Mouse (Mus musculus): ENCODE results near the gene Gm45837. TPM values are rescaled to one million over a fixed set of nuclear protein-coding genes. Genes with fewer than 3 reads are reported as not detected.

Gene Gm45837
- polyA plus RNA-seq (2014; fragmentation: Nextera tagmentation; extraction: Ambion mirVana), result 3.9 TPM in 1 of 2 replicates, not detected in the other

- H3K4me3 ChIP-seq (ENCODE audit: low read depth, low read length), result no peak within 1 kb of the TSS
- H3K4me1 ChIP-seq (replicated peaks; ENCODE audit: control insufficient read depth, insufficient read depth, low read length), result peaks cover 10% of the 10 kb centered on the region
- DNase-seq (ENCODE audit: low spot score) (no peak), ATAC-seq (replicated peaks; ENCODE audit: low FRiP score, low TSS enrichment, low read depth) (no peak)
- H3K4me2 ChIP-seq (ENCODE audit: low read length), result no peak within 1 kb of the TSS
- no peaks in the 10 kb centered on the region for H3K27me3 ChIP-seq (replicated peaks; ENCODE audit: control insufficient read depth, insufficient read depth, low read length)
- WGBS, result 74% methylated on average over 11 of the region's 11 CpGs
- no peak within 1 kb of the TSS for H3K27ac ChIP-seq (ENCODE audit: low read depth)
- H3K9me3 ChIP-seq (ENCODE audit: control insufficient read depth, low read length), result no peaks in the 10 kb centered on the region
- H3K9ac ChIP-seq (ENCODE audit: low read length), result no peak within 1 kb of the TSS
- peaks cover 65% of the 10 kb centered on the region for H3K36me3 ChIP-seq (ENCODE audit: control insufficient read depth, insufficient read depth, low read length)
Observed at GRCm38 (mm10) chr7:101410267-101410936, at the start of gene Gm45837. Gene Gm45837, plus strand, starts transcription at chr7:101410886.

GRCm38 (mm10) chr7:101361021-101361420 lies 49.7 kb upstream of the Gm45837 start:
- no peaks in the 10 kb centered on the region for H3K27me3 ChIP-seq (replicated peaks; ENCODE audit: control insufficient read depth, insufficient read depth, low read length)
- H3K4me1 ChIP-seq (replicated peaks; ENCODE audit: control insufficient read depth, insufficient read depth, low read length), result peaks cover 11% of the 10 kb centered on the region; the same call in 1 of the 2 replicates
- H3K9me3 ChIP-seq (ENCODE audit: control insufficient read depth, low read length), result no peaks in the 10 kb centered on the region
- H3K4me3 ChIP-seq (ENCODE audit: low read depth, low read length), result no peak overlapping the region
- 74% methylated on average over 4 of the region's 4 CpGs for whole genome bisulfite sequencing
- H3K4me2 ChIP-seq (ENCODE audit: low read length), result no peak overlapping the region
- DNase-seq (ENCODE audit: low spot score), result no peak
- H3K9ac ChIP-seq (ENCODE audit: low read length), result no peak overlapping the region
- no peak for ATAC-seq (replicated peaks; ENCODE audit: low FRiP score, low TSS enrichment, low read depth)
- H3K27ac ChIP-seq (ENCODE audit: low read depth), result no peak overlapping the region
- no peaks in the 10 kb centered on the region for H3K36me3 ChIP-seq (ENCODE audit: control insufficient read depth, insufficient read depth, low read length)

DNA sequence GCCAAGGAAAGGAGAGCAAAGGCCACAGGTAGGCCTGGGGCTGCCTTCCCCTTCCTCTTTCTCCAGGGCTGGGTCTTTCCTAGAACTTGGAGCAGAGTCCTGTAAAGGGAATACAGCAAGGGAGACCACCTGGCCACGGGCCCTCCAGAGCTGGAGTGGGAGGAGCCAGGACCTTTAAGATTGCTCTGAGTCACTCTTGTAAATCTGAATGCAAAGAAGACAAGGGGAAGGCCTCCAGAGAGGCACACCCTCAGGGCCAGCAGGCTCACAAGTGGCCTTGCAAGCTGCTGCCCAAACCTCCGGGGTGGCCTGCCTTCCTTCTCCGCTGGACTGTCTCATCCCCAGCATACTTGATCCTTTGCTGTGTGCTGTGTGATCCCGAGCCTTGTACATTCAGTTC lies 48.9 kb upstream of the Gm45837 start:
- Histone ChIP-seq H3K9ac (ENCODE audit: low read length) (no peak overlapping the region), H3K27ac (ENCODE audit: low read depth) (no peak overlapping the region), H3K4me1 (replicated peaks; ENCODE audit: control insufficient read depth, insufficient read depth, low read length) (peaks cover 11% of the 10 kb centered on the region; the same call in 1 of the 2 replicates), H3K36me3 (ENCODE audit: control insufficient read depth, insufficient read depth, low read length) (no peaks in the 10 kb centered on the region), H3K4me3 (ENCODE audit: low read depth, low read length) (no peak overlapping the region), H3K9me3 (ENCODE audit: control insufficient read depth, low read length) (no peaks in the 10 kb centered on the region), H3K27me3 (replicated peaks; ENCODE audit: control insufficient read depth, insufficient read depth, low read length) (no peaks in the 10 kb centered on the region), H3K4me2 (ENCODE audit: low read length) (no peak overlapping the region)
- 54% methylated on average over 4 of the region's 4 CpGs for WGBS
- DNase-seq (ENCODE audit: low spot score) (no peak), ATAC-seq (replicated peaks; ENCODE audit: low FRiP score, low TSS enrichment, low read depth) (no peak; the same call in 1 of the 2 replicates)

- no peak overlapping the region for H3K4me2 ChIP-seq (ENCODE audit: low read length)
- no peak overlapping the region for H3K27ac ChIP-seq (ENCODE audit: low read depth)
- ATAC-seq (replicated peaks; ENCODE audit: low FRiP score, low TSS enrichment, low read depth) (no peak), DNase-seq (ENCODE audit: low spot score) (no peak)
- H3K4me3 ChIP-seq (ENCODE audit: low read depth, low read length), result no peak overlapping the region
- no peaks in the 10 kb centered on the region for H3K9me3 ChIP-seq (ENCODE audit: control insufficient read depth, low read length)
- peaks cover 7% of the 10 kb centered on the region; the same call in 1 of the 2 replicates for H3K4me1 ChIP-seq (replicated peaks; ENCODE audit: control insufficient read depth, insufficient read depth, low read length)
- 64% methylated on average over 5 of the region's 5 CpGs for WGBS
- no peaks in the 10 kb centered on the region for H3K27me3 ChIP-seq (replicated peaks; ENCODE audit: control insufficient read depth, insufficient read depth, low read length)
- H3K9ac ChIP-seq (ENCODE audit: low read length), result no peak overlapping the region
- no peaks in the 10 kb centered on the region for H3K36me3 ChIP-seq (ENCODE audit: control insufficient read depth, insufficient read depth, low read length)
Observed at GRCm38 (mm10) chr7:101362791-101363191, 47.9 kb upstream of the Gm45837 start.

GRCm38 (mm10) chr7:101363914-101364313 lies 46.8 kb upstream of the Gm45837 start:
- Histone ChIP-seq H3K27ac (ENCODE audit: low read depth) (no peak overlapping the region), H3K4me3 (ENCODE audit: low read depth, low read length) (no peak overlapping the region), H3K9ac (ENCODE audit: low read length) (no peak overlapping the region), H3K36me3 (ENCODE audit: control insufficient read depth, insufficient read depth, low read length) (no peaks in the 10 kb centered on the region), H3K4me2 (ENCODE audit: low read length) (no peak overlapping the region), H3K27me3 (replicated peaks; ENCODE audit: control insufficient read depth, insufficient read depth, low read length) (no peaks in the 10 kb centered on the region), H3K4me1 (replicated peaks; ENCODE audit: control insufficient read depth, insufficient read depth, low read length) (0 out of 2 replicates have a peak, but pooled peaks cover 6% of the 10 kb centered on the region), H3K9me3 (ENCODE audit: control insufficient read depth, low read length) (no peaks in the 10 kb centered on the region)
- WGBS, result 75% methylated on average over 5 of the region's 5 CpGs
- ATAC-seq (replicated peaks; ENCODE audit: low FRiP score, low TSS enrichment, low read depth) (no peak), DNase-seq (ENCODE audit: low spot score) (no peak)

DNA sequence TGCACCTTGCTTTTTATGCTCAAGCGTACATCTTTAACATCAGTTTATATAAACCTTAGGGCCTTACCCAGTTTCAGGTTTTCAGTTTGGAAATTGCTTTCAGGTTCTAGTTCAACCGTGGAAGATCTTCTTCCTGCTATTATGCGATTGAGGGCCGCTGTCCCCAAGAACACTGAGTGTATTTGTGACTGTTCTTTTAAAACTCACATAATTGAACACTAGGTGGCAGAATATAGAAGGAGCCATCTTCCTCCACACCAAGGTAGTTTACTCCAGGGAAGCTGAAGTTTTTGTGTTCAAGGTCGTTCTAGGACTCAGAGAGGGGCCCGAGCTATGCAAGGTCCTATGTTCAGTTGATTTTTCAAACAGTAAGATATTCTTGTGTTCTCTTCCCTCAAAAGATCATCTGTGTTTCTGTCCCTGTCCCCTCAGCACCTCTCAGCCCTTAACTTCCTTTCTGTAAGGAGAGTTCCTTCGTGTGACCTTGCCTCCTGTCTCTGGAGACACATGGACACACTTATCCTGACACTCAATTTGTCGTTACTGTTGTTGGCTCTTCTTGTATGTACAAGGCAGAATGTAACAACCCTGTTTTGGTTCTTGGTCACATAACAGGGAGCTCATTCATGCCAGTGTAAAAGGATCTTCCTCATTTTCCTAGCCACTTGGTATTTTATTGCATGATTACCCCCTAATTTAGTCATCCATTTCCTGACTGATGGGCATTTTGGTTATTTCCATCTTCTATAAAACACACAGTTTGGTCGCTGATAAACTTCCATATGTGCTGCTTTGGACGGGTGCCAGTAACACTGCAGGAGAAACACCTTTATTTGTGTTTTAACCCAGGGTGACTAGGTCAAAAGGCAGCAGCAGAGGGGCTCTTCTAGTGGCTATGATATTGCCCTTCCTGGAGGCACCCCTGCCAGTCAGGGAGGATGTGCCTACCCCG lies 42.5 kb upstream of the Gm45837 start:
- H3K27ac ChIP-seq (ENCODE audit: low read depth), result no peak overlapping the region
- H3K4me2 ChIP-seq (ENCODE audit: low read length), result no peak overlapping the region
- DNase-seq (ENCODE audit: low spot score) (no peak), ATAC-seq (replicated peaks; ENCODE audit: low FRiP score, low TSS enrichment, low read depth) (no peak)
- H3K36me3 ChIP-seq (ENCODE audit: control insufficient read depth, insufficient read depth, low read length), result no peaks in the 10 kb centered on the region
- WGBS, result 60% methylated on average over 11 of the region's 11 CpGs
- H3K4me3 ChIP-seq (ENCODE audit: low read depth, low read length), result no peak overlapping the region
- H3K4me1 ChIP-seq (replicated peaks; ENCODE audit: control insufficient read depth, insufficient read depth, low read length), result no peaks in the 10 kb centered on the region
- no peak overlapping the region for H3K9ac ChIP-seq (ENCODE audit: low read length)
- H3K9me3 ChIP-seq (ENCODE audit: control insufficient read depth, low read length), result no peaks in the 10 kb centered on the region
- H3K27me3 ChIP-seq (replicated peaks; ENCODE audit: control insufficient read depth, insufficient read depth, low read length), result no peaks in the 10 kb centered on the region

- Histone ChIP-seq H3K27ac (ENCODE audit: low read depth) (no peak overlapping the region), H3K27me3 (replicated peaks; ENCODE audit: control insufficient read depth, insufficient read depth, low read length) (no peaks in the 10 kb centered on the region), H3K4me1 (replicated peaks; ENCODE audit: control insufficient read depth, insufficient read depth, low read length) (no peaks in the 10 kb centered on the region), H3K4me2 (ENCODE audit: low read length) (no peak overlapping the region), H3K4me3 (ENCODE audit: low read depth, low read length) (no peak overlapping the region), H3K36me3 (ENCODE audit: control insufficient read depth, insufficient read depth, low read length) (no peaks in the 10 kb centered on the region), H3K9ac (ENCODE audit: low read length) (no peak overlapping the region), H3K9me3 (ENCODE audit: control insufficient read depth, low read length) (no peaks in the 10 kb centered on the region)
- WGBS, result 76% methylated on average over 7 of the region's 7 CpGs
- ATAC-seq (replicated peaks; ENCODE audit: low FRiP score, low TSS enrichment, low read depth) (no peak), DNase-seq (ENCODE audit: low spot score) (no peak)
Observed at GRCm38 (mm10) chr7:101369666-101370065, 41.0 kb upstream of the Gm45837 start.

- no peak overlapping the region for H3K4me2 ChIP-seq (ENCODE audit: low read length)
- H3K27me3 ChIP-seq (replicated peaks; ENCODE audit: control insufficient read depth, insufficient read depth, low read length), result no peaks in the 10 kb centered on the region
- H3K27ac ChIP-seq (ENCODE audit: low read depth), result no peak overlapping the region
- no peak overlapping the region for H3K9ac ChIP-seq (ENCODE audit: low read length)
- no peak for ATAC-seq (replicated peaks; ENCODE audit: low FRiP score, low TSS enrichment, low read depth)
- 80% methylated on average over 26 of the region's 26 CpGs for WGBS
- DNase-seq (ENCODE audit: low spot score), result no peak
- peaks cover 11% of the 10 kb centered on the region; the same call in 1 of the 2 replicates for H3K4me1 ChIP-seq (replicated peaks; ENCODE audit: control insufficient read depth, insufficient read depth, low read length)
- H3K4me3 ChIP-seq (ENCODE audit: low read depth, low read length), result no peak overlapping the region
- no peaks in the 10 kb centered on the region for H3K36me3 ChIP-seq (ENCODE audit: control insufficient read depth, insufficient read depth, low read length)
- no peaks in the 10 kb centered on the region for H3K9me3 ChIP-seq (ENCODE audit: control insufficient read depth, low read length)
Observed at GRCm38 (mm10) chr7:101373082-101373481, 37.6 kb upstream of the Gm45837 start.
